Mouse (Mus musculus) thymus, adult 2 months (tissue): ENCODE measurements around the gene Ugt1a5. TPM values are rescaled to one million over a fixed set of nuclear protein-coding genes. Genes with fewer than 3 reads are reported as not detected.

Source experiments
- DNase-seq: peaks from one replicate; pipeline ENCODE4 v3.0.0; 2021
- H3K27ac ChIP-seq: fragments of 200-500 bp; 2 replicates; pipeline ENCODE4 v1.5.1; 2012; ENCODE audit warnings: low read length, control low read depth; ENCODE audit not compliant: control insufficient read depth, insufficient read depth
- H3K27me3 ChIP-seq: fragments of 200-500 bp; 2 replicates; pipeline ENCODE4 v1.6.1; 2012; ENCODE audit warnings: mild to moderate bottlenecking, low read length, moderate library complexity, mixed read lengths; ENCODE audit not compliant: control insufficient read depth, insufficient read depth
- H3K36me3 ChIP-seq: fragments of 200-500 bp; 2 replicates; pipeline ENCODE4 v1.6.1; 2012; ENCODE audit warnings: mild to moderate bottlenecking, low read length, moderate library complexity; ENCODE audit not compliant: control insufficient read depth, insufficient read depth
- H3K4me1 ChIP-seq: fragments of 200-500 bp; replicated peaks from 2 replicates; pipeline ENCODE4 v1.6.1; 2012; ENCODE audit warnings: low read length; ENCODE audit not compliant: control insufficient read depth, insufficient read depth
- H3K4me3 ChIP-seq: fragments of 200-500 bp; 2 replicates; pipeline ENCODE4 v1.5.1; 2012; ENCODE audit warnings: mild to moderate bottlenecking, low read length, control low read depth, moderate library complexity; ENCODE audit not compliant: control insufficient read depth, insufficient read depth
- CTCF ChIP-seq: fragments of 200-500 bp; IDR thresholded peaks from 2 replicates; pipeline ENCODE4 v1.5.1; 2012; ENCODE audit warnings: mild to moderate bottlenecking, control low read depth, low read length, moderate library complexity, borderline replicate concordance; ENCODE audit not compliant: control insufficient read depth, poor library complexity, insufficient read depth; ENCODE audit errors: extremely low read depth
- POLR2A ChIP-seq: fragments of 200-500 bp; IDR thresholded peaks from 2 replicates; pipeline ENCODE4 v1.6.1; 2012; ENCODE audit warnings: mild to moderate bottlenecking, low read length, control low read depth, moderate library complexity; ENCODE audit not compliant: control insufficient read depth, poor library complexity, insufficient read depth; ENCODE audit errors: extremely low read depth
- WGBS: fragments of 180-500 bp; shearing (Covaris S2); methylation state at CpG from one replicate; pipeline ENCODE4 v1.1.7; 2018; 5-methylcytosine and 5-hydroxymethylcytosine counted together
- polyA plus RNA-seq: library from polyadenylated mRNA; depleted of rRNA; stranded (reverse); fragments of >200 nt; gene quantifications from 2 replicates; pipeline ENCODE4 v1.2.3, GENCODE M21; 2012

The Ugt1a5 gene
- polyA plus RNA-seq, 1 experiment: 0.08 TPM

- 68% methylated on average over 11 of the region's 11 CpGs for WGBS
- H3K4me1 ChIP-seq: no peaks in the 10 kb centered on the region
- DNase-seq: no peak
- no peaks in the 10 kb centered on the region for H3K36me3 ChIP-seq
- TF ChIP-seq CTCF: no peak
- no peak for TF ChIP-seq POLR2A
- no peak overlapping the region for H3K4me3 ChIP-seq
- H3K27me3 ChIP-seq: no peaks in the 10 kb centered on the region
- no peak overlapping the region for H3K27ac ChIP-seq
Observed at GRCm38 (mm10) chr1:88235046-88235893, 69.5 kb downstream of the Ugt1a5 start.

- WGBS: 65% methylated on average over 4 of the region's 4 CpGs
Observed at GRCm38 (mm10) chr1:88235894-88236415, 70.1 kb downstream of the Ugt1a5 start.

GRCm38 (mm10) chr1:88237311-88237710, 71.5 kb downstream of the Ugt1a5 start:
- Histone ChIP-seq H3K27me3 (no peaks in the 10 kb centered on the region), H3K27ac (no peak overlapping the region), H3K36me3 (no peaks in the 10 kb centered on the region), H3K4me1 (no peaks in the 10 kb centered on the region), H3K4me3 (no peak overlapping the region)
- DNase-seq: no peak
- TF ChIP-seq CTCF (no peak), POLR2A (no peak)
- 81% methylated on average over 5 of the region's 5 CpGs for WGBS

More at GRCm38 (mm10) chr1:88235894-88236415, 70.1 kb downstream of the Ugt1a5 start:
- H3K36me3 ChIP-seq: no peaks in the 10 kb centered on the region
- no peak for DNase-seq
- H3K4me1 ChIP-seq: no peaks in the 10 kb centered on the region
- no peak overlapping the region for H3K27ac ChIP-seq
- TF ChIP-seq POLR2A: no peak
- no peak for TF ChIP-seq CTCF
- no peaks in the 10 kb centered on the region for H3K27me3 ChIP-seq
- H3K4me3 ChIP-seq: no peak overlapping the region

GRCm38 (mm10) chr1:88238771-88239170, 73.0 kb downstream of the Ugt1a5 start:
- no peak for TF ChIP-seq CTCF
- TF ChIP-seq POLR2A: no peak
- H3K4me1 ChIP-seq: no peaks in the 10 kb centered on the region
- no peak overlapping the region for H3K4me3 ChIP-seq
- 80% methylated on average over 6 of the region's 6 CpGs for WGBS
- DNase-seq: no peak
- no peak overlapping the region for H3K27ac ChIP-seq
- no peaks in the 10 kb centered on the region for H3K36me3 ChIP-seq
- H3K27me3 ChIP-seq: no peaks in the 10 kb centered on the region

GRCm38 (mm10) chr1:88240072-88240471, 74.3 kb downstream of the Ugt1a5 start:
- no peaks in the 10 kb centered on the region for H3K27me3 ChIP-seq

GRCm38 (mm10) chr1:88240579-88240978, 74.8 kb downstream of the Ugt1a5 start:
- Histone ChIP-seq H3K27me3 (no peaks in the 10 kb centered on the region), H3K4me3 (no peak overlapping the region), H3K27ac (no peak overlapping the region), H3K4me1 (no peaks in the 10 kb centered on the region), H3K36me3 (no peaks in the 10 kb centered on the region)
- 82% methylated on average over 4 of the region's 4 CpGs for WGBS
- DNase-seq: no peak
- TF ChIP-seq CTCF (no peak), POLR2A (no peak)

More at GRCm38 (mm10) chr1:88240072-88240471, 74.3 kb downstream of the Ugt1a5 start:
- Histone ChIP-seq H3K4me1 (no peaks in the 10 kb centered on the region), H3K36me3 (no peaks in the 10 kb centered on the region), H3K27ac (no peak overlapping the region), H3K4me3 (no peak overlapping the region)
- DNase-seq: no peak
- TF ChIP-seq CTCF: no peak
- no peak for TF ChIP-seq POLR2A
- 78% methylated on average over 5 of the region's 5 CpGs for WGBS

GRCm38 (mm10) chr1:88243861-88244260, 78.0 kb downstream of the Ugt1a5 start:
- H3K36me3 ChIP-seq: no peaks in the 10 kb centered on the region
- H3K27ac ChIP-seq: no peak overlapping the region
- WGBS: 70% methylated on average over 5 of the region's 5 CpGs
- no peak overlapping the region for H3K4me3 ChIP-seq
- no peaks in the 10 kb centered on the region for H3K27me3 ChIP-seq
- TF ChIP-seq CTCF (no peak), POLR2A (no peak)
- DNase-seq: no peak
- no peaks in the 10 kb centered on the region for H3K4me1 ChIP-seq
